Mouse (Mus musculus) megakaryocyte, embryonic 14.5 days (primary cell): Measurements from ENCODE around the gene Mapk1.

ENCODE experiments used
- FLI1 ChIP-seq: IDR thresholded peaks from 2 replicates; pipeline ENCODE4 v1.6.1; 2012; ENCODE audit warnings: low read length, inconsistent platforms, mixed read lengths
- GATA1 ChIP-seq: IDR thresholded peaks from 3 replicates; pipeline ENCODE4 v1.6.1; 2012; ENCODE audit warnings: mixed read lengths, low read length, inconsistent platforms, borderline replicate concordance

GRCm38 (mm10) chr16:16941078-16941477, 42.1 kb upstream of the Mapk1 start:
- TF ChIP-seq GATA1 = no peak
- no peak for TF ChIP-seq FLI1
